8 mouse cellular contexts compared by ENCODE assay signal in the genomic region with DNA sequence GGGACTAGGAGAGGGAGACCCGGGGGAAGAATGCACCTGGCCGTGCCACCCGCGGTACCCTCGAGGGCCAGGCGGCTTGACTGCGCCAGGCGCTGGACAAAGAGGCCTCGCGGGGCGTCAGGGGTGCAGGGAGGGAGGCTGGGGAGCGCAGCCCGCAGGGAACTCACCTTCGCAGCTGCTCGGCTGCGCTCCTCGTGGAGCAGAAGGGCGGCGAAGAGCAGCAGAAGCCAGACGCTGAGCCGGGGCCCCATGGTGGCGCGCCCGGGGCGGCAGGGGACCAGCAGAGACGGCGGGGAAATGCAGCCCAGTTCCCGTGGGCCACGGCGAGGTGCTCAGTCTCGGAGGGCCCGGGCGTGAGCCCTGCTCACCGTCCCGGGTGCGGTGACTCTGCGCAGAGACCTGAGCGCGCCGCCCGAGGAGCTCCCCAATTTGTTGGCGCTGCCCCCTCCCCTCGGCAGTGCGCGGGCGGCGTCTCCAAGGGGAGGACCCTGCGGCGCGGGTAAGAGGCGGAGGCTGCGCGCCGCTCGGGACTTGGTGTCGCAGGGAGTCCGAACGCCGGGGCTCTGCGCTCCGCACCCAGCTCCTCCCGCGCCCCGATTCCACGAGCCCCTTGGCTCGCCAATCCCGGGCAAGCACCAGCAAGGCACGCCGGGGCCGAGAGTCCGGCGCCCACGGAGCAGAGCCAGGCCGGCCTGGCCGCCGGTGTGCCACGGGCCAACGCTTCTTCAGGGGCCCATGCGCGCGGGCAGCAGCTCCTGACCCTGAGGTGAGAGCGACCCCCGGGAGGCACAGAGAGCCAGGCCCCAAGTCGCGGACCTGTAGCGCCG. TPM values are rescaled to one million over a fixed set of nuclear protein-coding genes. Genes with fewer than 3 reads are reported as not detected.
DNase-seq lines count a peak whose midpoint lies in the region; ATAC-seq and TF ChIP-seq lines count a peak whose summit lies in the region.

A gene (plus strand): TSS at position 457 of the 827 bp plus-strand sequence.
A gene (minus strand): TSS at position 478 of the 827 bp plus-strand sequence.

- under 1% methylated on average over 87 of the region's 87 CpGs for WGBS in lung, adult 2 months

- no peak within 1 kb of the TSS for H3K27ac ChIP-seq in bone marrow macrophage, adult 2 months (ENCODE audit: insufficient read depth, low read depth, low read length)

- peak; percentile 71 for DNase-seq in ES-CJ7 (ENCODE audit: low read depth, low spot score)
- DNase-seq in frontal cortex, postnatal 14 days (ENCODE audit: low spot score in 2 of 2): peak; percentile 60 to 66
- peak; percentile 76 for DNase-seq in layer of hippocampus, adult 9-11 months
- DNase-seq in lung, adult 2 months: peak; percentile 83
- DNase-seq in ovary, postnatal 36 days (ENCODE audit: low spot score): peak; percentile 78

- TF ChIP-seq CTCF in bone marrow macrophage, adult 2 months (IDR thresholded peaks at IDR 0.05; ENCODE audit: low read depth, low read length): no peak
- TF ChIP-seq CTCF in lung, adult 2 months (IDR thresholded peaks at IDR 0.05; ENCODE audit: insufficient read depth, low read length): no peak

- no peaks in the 10 kb centered on the region for H3K4me1 ChIP-seq in bone marrow macrophage, adult 2 months (ENCODE audit: control insufficient read depth, insufficient read depth, low read length)
- peaks cover 46% of the 10 kb centered on the region for H3K4me1 ChIP-seq in lung, adult 2 months (ENCODE audit: control insufficient read depth, insufficient read depth, low read length)

- ATAC-seq in hematopoietic stem cell, adult 5-6 weeks (replicated peaks in 1 of 2; ENCODE audit: insufficient read depth in 1 of 2, low FRiP score in 2 of 2, low TSS enrichment in 1 of 2, low read depth in 1 of 2, poor library complexity in 2 of 2, severe bottlenecking in 2 of 2): peak; percentile 23 to 52; a peak in 3 of 4 replicates
- ATAC-seq in erythroid progenitor cell, adult 5-6 weeks (replicated peaks; ENCODE audit: low FRiP score, poor library complexity, severe bottlenecking): no peak

- TF ChIP-seq POLR2A in bone marrow macrophage, adult 2 months (IDR thresholded peaks at IDR 0.05; ENCODE audit: borderline replicate concordance, low read depth, low read length): no peak
- TF ChIP-seq POLR2A in lung, adult 2 months (IDR thresholded peaks at IDR 0.05; ENCODE audit: borderline replicate concordance, extremely low read depth, low read depth, low read length): peak; percentile 82; the same call in 1 of the 2 replicates

- H3K4me3 ChIP-seq in bone marrow macrophage, adult 2 months (ENCODE audit: insufficient read depth, low read length): peak within 1 kb of the TSS; percentile 38
- H3K4me3 ChIP-seq in lung, adult 2 months (replicated peaks; ENCODE audit: extremely low read depth, low read depth, low read length): peak within 1 kb of the TSS; percentile 82

RNA-seq across cellular contexts. Expression of the first gene that starts in this region (rescaled TPM):
- polyA plus RNA-seq in bone marrow macrophage, adult 2 months (2012; ENCODE audit: insufficient read depth, insufficient read length, missing spikeins): 2.6 and 2.7 TPM in 2 replicates
- 16.1 and 16.9 TPM in 2 replicates for total RNA-seq in hematopoietic stem cell, adult 5-6 weeks (2017)
- 219 and 237 TPM in 2 replicates for polyA plus RNA-seq in lung, adult 2 months (2012; rRNA removed)
- not detected in 2 replicates for total RNA-seq in erythroid progenitor cell, adult 5-6 weeks (2015; ENCODE audit: low replicate concordance)
- 0.23 and 0.39 TPM in 2 replicates for total RNA-seq in erythroid progenitor cell, adult 5-6 weeks (2017; ENCODE audit: low replicate concordance)

RNA-seq across cellular contexts. Expression of the second gene that starts in this region (rescaled TPM):
- 2.7 and 7.2 TPM in 2 replicates for polyA plus RNA-seq in bone marrow macrophage, adult 2 months (2012; ENCODE audit: insufficient read depth, insufficient read length, missing spikeins)
- 17.3 and 30.0 TPM in 2 replicates for total RNA-seq in hematopoietic stem cell, adult 5-6 weeks (2017)
- polyA plus RNA-seq in lung, adult 2 months (2012; rRNA removed): 556 and 580 TPM in 2 replicates
- 1.1 TPM in 1 of 2 replicates, not detected in the other for total RNA-seq in erythroid progenitor cell, adult 5-6 weeks (2015; ENCODE audit: low replicate concordance)
- 0.39 TPM in 1 of 2 replicates, not detected in the other for total RNA-seq in erythroid progenitor cell, adult 5-6 weeks (2017; ENCODE audit: low replicate concordance)

Comparison
In these comparisons a context has a peak if more than half of its experiments do, and no peak if none do; other contexts are left out.
1. RNA of the first gene that starts in this region (total RNA-seq): 16.1 to 16.9 TPM in hematopoietic stem cell, adult 5-6 weeks; 0.23 to 0.39 TPM in erythroid progenitor cell, adult 5-6 weeks; every median in the first group is over 10 times any median in the second.
2. RNA of the first gene that starts in this region (polyA plus RNA-seq): 219 to 237 TPM in lung, adult 2 months; 2.6 to 2.7 TPM in bone marrow macrophage, adult 2 months; every median in the first group is over 10 times any median in the second.
3. RNA of the second gene that starts in this region (polyA plus RNA-seq): 556 to 580 TPM in lung, adult 2 months; 2.7 to 7.2 TPM in bone marrow macrophage, adult 2 months; every median in the first group is over 10 times any median in the second.
4. Peak in every context shown above with its lines, with median percentiles within 50 percentile points of each other: DNase-seq.